Mouse (Mus musculus): Measurements from ENCODE around the gene Kank1.

DNA sequence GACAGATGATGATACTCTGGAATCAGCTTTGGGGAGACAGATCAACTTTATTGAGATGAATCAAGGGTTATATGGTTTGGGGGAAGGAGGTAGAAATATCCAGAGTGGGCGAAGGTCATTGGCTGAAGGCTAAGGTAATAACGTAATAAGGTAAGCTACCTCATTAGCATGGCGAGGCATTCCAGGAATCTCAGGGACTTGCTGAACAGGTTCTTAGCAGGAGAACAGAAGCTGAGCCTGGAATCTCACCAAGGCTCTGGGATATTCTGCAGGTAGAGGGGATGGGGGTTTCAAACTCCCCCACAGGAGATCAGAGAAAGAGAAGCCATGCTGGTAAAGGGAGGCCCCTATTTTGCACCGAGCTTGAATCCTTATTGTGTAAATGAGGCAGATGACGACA, 60.5 kb downstream of the Kank1 start:
- TF ChIP-seq GATA1 (IDR thresholded peaks at IDR 0.05; ENCODE audit: low read length) (no peak), TAL1 (IDR thresholded peaks at IDR 0.05; ENCODE audit: low read length) (no peak)
